Mouse (Mus musculus): Measurements from ENCODE around the gene A2ml1. TPM values are rescaled to one million over a fixed set of nuclear protein-coding genes. Genes with fewer than 3 reads are reported as not detected.

A2ml1 gene
- polyA plus RNA-seq, 1 experiment from 2014 or later: 3.5 TPM

- WGBS: 76% methylated on average over 11 of the region's 11 CpGs
- no peaks in the 10 kb centered on the region for H3K4me1 ChIP-seq (ENCODE audit: control insufficient read depth, insufficient read depth, low read length)
- H3K27me3 ChIP-seq (ENCODE audit: control insufficient read depth, insufficient read depth, low read depth, low read length): no peaks in the 10 kb centered on the region
- no peak overlapping the region for H3K9ac ChIP-seq (ENCODE audit: low read depth, low read length)
- H3K4me2 ChIP-seq (ENCODE audit: low read length): no peak overlapping the region
- H3K36me3 ChIP-seq (ENCODE audit: control insufficient read depth, insufficient read depth, low read length): no peaks in the 10 kb centered on the region
- H3K9me3 ChIP-seq (replicated peaks; ENCODE audit: control insufficient read depth, low read length, poor library complexity, severe bottlenecking): no peaks in the 10 kb centered on the region
- ATAC-seq: no peak
- H3K4me3 ChIP-seq (ENCODE audit: low read depth, low read length): no peak overlapping the region
- H3K27ac ChIP-seq (ENCODE audit: low read length): no peak overlapping the region
Observed at GRCm38 (mm10) chr6:128585642-128586245, 4.3 kb upstream of the A2ml1 start.

GRCm38 (mm10) chr6:128584070-128584660, 2.8 kb upstream of the A2ml1 start:
- Histone ChIP-seq H3K27me3 (ENCODE audit: control insufficient read depth, insufficient read depth, low read depth, low read length) (no peaks in the 10 kb centered on the region), H3K4me3 (ENCODE audit: low read depth, low read length) (no peak overlapping the region), H3K9me3 (replicated peaks; ENCODE audit: control insufficient read depth, low read length, poor library complexity, severe bottlenecking) (no peaks in the 10 kb centered on the region), H3K4me1 (ENCODE audit: control insufficient read depth, insufficient read depth, low read length) (no peaks in the 10 kb centered on the region), H3K9ac (ENCODE audit: low read depth, low read length) (no peak overlapping the region), H3K4me2 (ENCODE audit: low read length) (no peak overlapping the region), H3K36me3 (ENCODE audit: control insufficient read depth, insufficient read depth, low read length) (no peaks in the 10 kb centered on the region), H3K27ac (ENCODE audit: low read length) (no peak overlapping the region)
- ATAC-seq: no peak
- 23% methylated on average over 10 of the region's 10 CpGs for WGBS

DNA sequence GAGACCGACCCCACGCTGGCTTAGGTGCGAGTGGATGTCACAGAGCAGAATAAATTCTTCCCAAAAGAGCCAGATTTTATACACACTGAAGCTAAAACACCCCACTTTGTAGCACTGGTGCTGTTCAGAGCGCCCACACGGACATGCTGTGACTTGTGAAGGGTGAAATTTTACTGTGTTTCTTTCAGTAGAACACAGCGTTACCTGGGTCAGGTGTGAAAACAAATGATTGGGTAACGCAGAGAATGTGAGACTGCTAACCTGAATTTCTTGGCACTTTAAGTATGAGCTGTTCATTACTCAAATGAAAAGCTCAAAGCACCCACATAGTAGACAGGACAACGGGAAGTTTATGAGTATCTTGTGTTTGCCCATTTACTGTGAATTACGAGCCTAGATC, 4.1 kb downstream of the A2ml1 start:
- Histone ChIP-seq H3K27me3 (ENCODE audit: control insufficient read depth, insufficient read depth, low read depth, low read length) (no peaks in the 10 kb centered on the region), H3K4me2 (ENCODE audit: low read length) (no peak overlapping the region), H3K9ac (ENCODE audit: low read depth, low read length) (no peak overlapping the region), H3K9me3 (replicated peaks; ENCODE audit: control insufficient read depth, low read length, poor library complexity, severe bottlenecking) (no peaks in the 10 kb centered on the region), H3K36me3 (ENCODE audit: control insufficient read depth, insufficient read depth, low read length) (no peaks in the 10 kb centered on the region), H3K4me1 (ENCODE audit: control insufficient read depth, insufficient read depth, low read length) (no peaks in the 10 kb centered on the region), H3K4me3 (ENCODE audit: low read depth, low read length) (no peak overlapping the region), H3K27ac (ENCODE audit: low read length) (no peak overlapping the region)
- ATAC-seq: no peak
- 92% methylated on average over 9 of the region's 9 CpGs for WGBS

DNA sequence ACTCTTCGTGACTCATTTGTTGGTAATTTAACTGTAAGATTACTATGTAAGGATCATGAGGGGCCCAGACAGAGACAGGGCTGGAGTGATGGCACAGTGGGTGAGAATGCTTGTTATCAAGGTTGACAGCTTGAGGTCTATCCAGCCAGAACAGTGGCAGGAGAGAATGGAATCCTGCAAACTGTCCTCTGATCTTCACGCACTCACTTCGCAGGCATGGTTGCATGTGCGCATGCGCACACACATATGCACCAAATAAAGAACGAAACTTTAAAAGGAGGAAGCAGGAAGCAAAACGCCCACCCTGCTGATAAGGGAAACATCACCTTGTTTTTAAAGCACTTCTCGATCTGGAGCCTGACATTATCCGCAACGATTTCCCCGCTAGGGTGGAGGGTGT, 14.8 kb downstream of the A2ml1 start:
- ATAC-seq: no peak
- no peaks in the 10 kb centered on the region for H3K4me1 ChIP-seq (ENCODE audit: control insufficient read depth, insufficient read depth, low read length)
- H3K9ac ChIP-seq (ENCODE audit: low read depth, low read length): no peak overlapping the region
- no peak overlapping the region for H3K4me3 ChIP-seq (ENCODE audit: low read depth, low read length)
- 93% methylated on average over 11 of the region's 11 CpGs for WGBS
- H3K4me2 ChIP-seq (ENCODE audit: low read length): no peak overlapping the region
- H3K27me3 ChIP-seq (ENCODE audit: control insufficient read depth, insufficient read depth, low read depth, low read length): no peaks in the 10 kb centered on the region
- H3K27ac ChIP-seq (ENCODE audit: low read length): no peak overlapping the region
- no peaks in the 10 kb centered on the region for H3K36me3 ChIP-seq (ENCODE audit: control insufficient read depth, insufficient read depth, low read length)
- no peaks in the 10 kb centered on the region for H3K9me3 ChIP-seq (replicated peaks; ENCODE audit: control insufficient read depth, low read length, poor library complexity, severe bottlenecking)

DNA sequence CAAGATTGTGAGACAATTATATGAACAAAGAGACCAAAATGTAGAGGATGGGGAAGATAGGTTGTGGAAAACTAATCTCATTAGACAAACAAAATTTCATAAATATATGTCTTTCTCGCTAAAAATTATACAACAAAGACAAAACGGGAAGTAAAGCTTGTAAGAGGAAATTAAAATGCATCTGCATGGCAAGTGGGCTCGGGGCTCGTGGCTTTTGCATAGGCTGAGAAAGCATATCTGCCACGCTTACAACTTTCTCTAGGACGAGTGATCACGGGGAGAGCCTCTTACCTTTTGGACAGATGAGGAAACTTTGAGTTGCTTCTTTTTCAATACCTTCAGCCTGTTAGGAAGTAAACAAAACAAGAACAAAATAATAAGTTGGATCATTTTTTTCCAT, 27.4 kb downstream of the A2ml1 start:
- no peak for ATAC-seq
- Histone ChIP-seq H3K36me3 (ENCODE audit: control insufficient read depth, insufficient read depth, low read length) (no peaks in the 10 kb centered on the region), H3K27ac (ENCODE audit: low read length) (no peak overlapping the region), H3K9me3 (replicated peaks; ENCODE audit: control insufficient read depth, low read length, poor library complexity, severe bottlenecking) (no peaks in the 10 kb centered on the region), H3K27me3 (ENCODE audit: control insufficient read depth, insufficient read depth, low read depth, low read length) (no peaks in the 10 kb centered on the region), H3K4me3 (ENCODE audit: low read depth, low read length) (no peak overlapping the region), H3K4me1 (ENCODE audit: control insufficient read depth, insufficient read depth, low read length) (no peaks in the 10 kb centered on the region), H3K4me2 (ENCODE audit: low read length) (no peak overlapping the region), H3K9ac (ENCODE audit: low read depth, low read length) (no peak overlapping the region)
- 87% methylated on average over 7 of the region's 7 CpGs for WGBS

- Histone ChIP-seq H3K9ac (ENCODE audit: low read depth, low read length) (no peak overlapping the region), H3K27me3 (ENCODE audit: control insufficient read depth, insufficient read depth, low read depth, low read length) (no peaks in the 10 kb centered on the region), H3K9me3 (replicated peaks; ENCODE audit: control insufficient read depth, low read length, poor library complexity, severe bottlenecking) (no peaks in the 10 kb centered on the region), H3K27ac (ENCODE audit: low read length) (no peak overlapping the region), H3K4me3 (ENCODE audit: low read depth, low read length) (no peak overlapping the region), H3K36me3 (ENCODE audit: control insufficient read depth, insufficient read depth, low read length) (no peaks in the 10 kb centered on the region), H3K4me2 (ENCODE audit: low read length) (no peak overlapping the region), H3K4me1 (ENCODE audit: control insufficient read depth, insufficient read depth, low read length) (no peaks in the 10 kb centered on the region)
- ATAC-seq: no peak
- 77% methylated on average over 15 of the region's 15 CpGs for WGBS
Observed at GRCm38 (mm10) chr6:128549463-128550452, 31.6 kb downstream of the A2ml1 start.

GRCm38 (mm10) chr6:128548532-128548931, 32.9 kb downstream of the A2ml1 start:
- H3K36me3 ChIP-seq (ENCODE audit: control insufficient read depth, insufficient read depth, low read length): no peaks in the 10 kb centered on the region
- no peaks in the 10 kb centered on the region for H3K9me3 ChIP-seq (replicated peaks; ENCODE audit: control insufficient read depth, low read length, poor library complexity, severe bottlenecking)
- H3K27ac ChIP-seq (ENCODE audit: low read length): no peak overlapping the region
- 92% methylated on average over 10 of the region's 10 CpGs for WGBS
- no peak for ATAC-seq
- no peaks in the 10 kb centered on the region for H3K27me3 ChIP-seq (ENCODE audit: control insufficient read depth, insufficient read depth, low read depth, low read length)
- no peak overlapping the region for H3K4me3 ChIP-seq (ENCODE audit: low read depth, low read length)
- no peak overlapping the region for H3K4me2 ChIP-seq (ENCODE audit: low read length)
- no peaks in the 10 kb centered on the region for H3K4me1 ChIP-seq (ENCODE audit: control insufficient read depth, insufficient read depth, low read length)
- no peak overlapping the region for H3K9ac ChIP-seq (ENCODE audit: low read depth, low read length)

- H3K9ac ChIP-seq (ENCODE audit: low read depth, low read length): no peak overlapping the region
- 86% methylated on average over 4 of the region's 4 CpGs for WGBS
- H3K36me3 ChIP-seq (ENCODE audit: control insufficient read depth, insufficient read depth, low read length): no peaks in the 10 kb centered on the region
- no peak for ATAC-seq
- no peaks in the 10 kb centered on the region for H3K9me3 ChIP-seq (replicated peaks; ENCODE audit: control insufficient read depth, low read length, poor library complexity, severe bottlenecking)
- no peaks in the 10 kb centered on the region for H3K4me1 ChIP-seq (ENCODE audit: control insufficient read depth, insufficient read depth, low read length)
- H3K27me3 ChIP-seq (ENCODE audit: control insufficient read depth, insufficient read depth, low read depth, low read length): no peaks in the 10 kb centered on the region
- no peak overlapping the region for H3K4me3 ChIP-seq (ENCODE audit: low read depth, low read length)
- H3K27ac ChIP-seq (ENCODE audit: low read length): no peak overlapping the region
- no peak overlapping the region for H3K4me2 ChIP-seq (ENCODE audit: low read length)
Observed at GRCm38 (mm10) chr6:128545402-128545801, 36.0 kb downstream of the A2ml1 start.

GRCm38 (mm10) chr6:128543226-128543625, 38.2 kb downstream of the A2ml1 start:
- ATAC-seq: no peak

More at GRCm38 (mm10) chr6:128543226-128543625, 38.2 kb downstream of the A2ml1 start:
- WGBS: 86% methylated on average over 13 of the region's 13 CpGs
- Histone ChIP-seq H3K27me3 (ENCODE audit: control insufficient read depth, insufficient read depth, low read depth, low read length) (no peaks in the 10 kb centered on the region), H3K36me3 (ENCODE audit: control insufficient read depth, insufficient read depth, low read length) (no peaks in the 10 kb centered on the region), H3K4me2 (ENCODE audit: low read length) (no peak overlapping the region), H3K4me1 (ENCODE audit: control insufficient read depth, insufficient read depth, low read length) (no peaks in the 10 kb centered on the region), H3K27ac (ENCODE audit: low read length) (no peak overlapping the region), H3K4me3 (ENCODE audit: low read depth, low read length) (no peak overlapping the region), H3K9ac (ENCODE audit: low read depth, low read length) (no peak overlapping the region), H3K9me3 (replicated peaks; ENCODE audit: control insufficient read depth, low read length, poor library complexity, severe bottlenecking) (no peaks in the 10 kb centered on the region)
